Mouse (Mus musculus) MN1 (cell line): ENCODE results near the gene Chodl.
A peak's percentile ranks its signal among the peaks of the same experiment; 100 is the strongest.

Experiments used
- DNase-seq: peaks from one replicate; pipeline ENCODE4 v3.0.0-alpha.2; 2016; ENCODE audit warnings: low spot score

Gene Chodl

GRCm38 (mm10) chr16:78930382-78931286, at the start of gene Chodl:
Chodl (plus strand) TSS chr16:78930948.
- DNase-seq, result no peak

- no peak for DNase-seq
Observed at GRCm38 (mm10) chr16:78922644-78923043, 8.1 kb upstream of the Chodl start.

GRCm38 (mm10) chr16:78931287-78932025, 708 bp downstream of the Chodl start:
- DNase-seq, result no peak

GRCm38 (mm10) chr16:78934298-78934697, 3.5 kb downstream of the Chodl start:
- DNase-seq, result no peak

GRCm38 (mm10) chr16:78937755-78938154, 7.0 kb downstream of the Chodl start:
- DNase-seq, result no peak

GRCm38 (mm10) chr16:78950359-78950758, 19.6 kb downstream of the Chodl start:
- no peak for DNase-seq

GRCm38 (mm10) chr16:78957434-78957833, 26.7 kb downstream of the Chodl start:
- no peak for DNase-seq

- peak; percentile 32 for DNase-seq
Observed at GRCm38 (mm10) chr16:78969091-78969731, 38.5 kb downstream of the Chodl start.

GRCm38 (mm10) chr16:78974099-78974498, 43.4 kb downstream of the Chodl start:
- DNase-seq, result no peak

- no peak for DNase-seq
Observed at GRCm38 (mm10) chr16:78976384-78976783, 45.6 kb downstream of the Chodl start.
